Mouse (Mus musculus): ENCODE data around the gene Slamf9. TPM values are rescaled to one million over a fixed set of nuclear protein-coding genes. Genes with fewer than 3 reads are reported as not detected.

The Slamf9 gene
- total RNA-seq (2015; ENCODE audit: low replicate concordance) = 4.0 TPM in 1 of 2 replicates, not detected in the other
- 0.70 and 0.77 TPM in 2 replicates for total RNA-seq (2017; ENCODE audit: low replicate concordance)

DNA sequence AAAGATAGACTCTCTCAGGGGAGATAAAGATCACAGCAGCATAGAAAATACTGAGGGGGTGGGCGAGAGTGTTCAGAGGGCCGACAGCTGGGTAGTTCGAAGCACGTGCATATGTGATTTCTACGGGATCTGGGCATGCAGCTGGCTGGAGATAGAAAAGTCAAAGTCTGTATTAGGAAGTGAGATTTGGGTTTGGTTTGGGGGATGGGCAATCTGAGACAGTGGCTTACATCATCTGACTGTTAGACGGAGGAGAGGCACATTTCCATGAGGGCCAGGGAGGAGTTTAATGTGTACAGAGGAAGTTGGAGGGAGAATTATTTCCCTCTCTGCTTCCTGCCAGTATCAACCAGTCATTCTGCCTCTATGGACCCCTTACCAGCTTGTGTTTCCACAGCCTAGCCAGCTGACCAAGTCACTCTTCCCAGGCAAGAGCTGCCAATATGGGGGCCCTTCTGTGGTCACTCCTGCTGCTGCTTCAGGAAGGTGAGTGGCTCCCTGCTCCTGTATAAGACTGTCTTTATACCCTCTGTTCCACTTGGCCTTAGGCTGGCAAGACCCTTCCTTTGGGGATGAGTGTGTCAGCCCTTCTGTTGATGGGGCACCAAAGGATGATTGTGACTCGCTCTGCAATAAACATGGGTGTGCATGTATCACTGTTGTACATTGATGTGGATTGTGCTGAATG, at the start of gene Slamf9:
Slamf9 (plus strand) TSS at position 305 of the 688 bp plus-strand sequence.
- no peak for ATAC-seq (replicated peaks; ENCODE audit: low FRiP score, poor library complexity, severe bottlenecking)

DNA sequence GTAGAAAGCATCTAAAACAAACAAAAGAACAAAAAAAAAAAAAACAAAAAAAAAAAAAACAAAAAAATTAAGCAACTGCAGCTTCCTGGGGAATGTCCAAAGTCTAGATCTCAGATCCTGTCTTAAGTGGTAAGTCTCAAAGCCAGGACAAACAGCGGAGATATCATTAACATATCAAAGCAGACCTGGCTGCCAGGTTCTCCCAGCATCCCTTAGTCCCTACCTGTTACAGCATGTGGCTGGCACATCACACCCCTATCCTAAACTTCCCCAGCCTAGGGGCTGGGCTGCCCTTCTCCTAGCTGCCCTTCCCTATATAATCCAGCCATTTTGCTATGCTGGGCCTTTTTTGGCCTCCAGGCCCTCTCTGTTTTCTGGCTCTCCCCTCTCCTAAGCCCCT, 48.7 kb upstream of the Slamf9 start:
- ATAC-seq (replicated peaks; ENCODE audit: low FRiP score, poor library complexity, severe bottlenecking) = no peak

DNA sequence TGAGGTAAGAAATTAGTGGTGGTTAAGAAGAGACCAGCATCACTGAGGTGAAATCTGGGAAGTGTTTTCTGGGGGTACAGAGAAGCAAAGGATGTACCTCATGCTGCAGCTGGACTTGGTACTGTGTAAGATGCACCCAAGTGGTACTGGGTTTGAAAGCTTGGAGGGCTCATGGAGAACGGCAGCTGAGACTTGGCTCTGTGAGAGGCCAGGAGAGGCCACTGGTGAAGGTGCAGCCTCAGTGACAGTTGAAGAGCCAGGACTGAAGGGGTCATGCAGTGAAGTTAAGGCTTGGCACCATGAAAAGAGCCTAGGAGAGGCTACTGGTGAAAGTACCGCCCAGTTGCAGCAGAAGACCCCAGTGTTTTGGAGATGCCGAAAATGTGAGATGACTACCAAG, 47.3 kb upstream of the Slamf9 start:
- no peak for ATAC-seq (replicated peaks; ENCODE audit: low FRiP score, poor library complexity, severe bottlenecking)

DNA sequence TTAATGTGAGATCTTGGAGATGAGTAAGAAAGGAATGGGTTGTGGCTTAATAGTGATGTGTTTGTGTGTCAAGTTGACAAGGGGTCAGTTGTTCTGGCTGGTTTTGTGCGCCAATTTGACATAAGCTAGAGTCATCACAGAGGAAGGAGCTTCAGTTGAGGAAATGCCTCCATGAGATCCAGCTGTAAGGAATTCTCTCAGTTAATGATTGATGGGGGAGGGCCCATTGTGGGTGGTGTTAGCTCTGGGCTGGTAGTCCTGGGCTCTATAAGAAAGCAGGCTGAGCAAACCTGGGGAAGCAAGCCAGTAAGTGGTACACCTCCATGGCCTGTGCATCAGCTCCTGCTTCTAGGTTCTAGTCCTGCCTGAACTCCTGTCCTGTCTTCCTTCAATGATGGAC, 46.5 kb upstream of the Slamf9 start:
- ATAC-seq (replicated peaks; ENCODE audit: low FRiP score, poor library complexity, severe bottlenecking) = no peak

GRCm38 (mm10) chr1:172430731-172431220, 44.4 kb upstream of the Slamf9 start:
- no peak for ATAC-seq (replicated peaks; ENCODE audit: low FRiP score, poor library complexity, severe bottlenecking)

DNA sequence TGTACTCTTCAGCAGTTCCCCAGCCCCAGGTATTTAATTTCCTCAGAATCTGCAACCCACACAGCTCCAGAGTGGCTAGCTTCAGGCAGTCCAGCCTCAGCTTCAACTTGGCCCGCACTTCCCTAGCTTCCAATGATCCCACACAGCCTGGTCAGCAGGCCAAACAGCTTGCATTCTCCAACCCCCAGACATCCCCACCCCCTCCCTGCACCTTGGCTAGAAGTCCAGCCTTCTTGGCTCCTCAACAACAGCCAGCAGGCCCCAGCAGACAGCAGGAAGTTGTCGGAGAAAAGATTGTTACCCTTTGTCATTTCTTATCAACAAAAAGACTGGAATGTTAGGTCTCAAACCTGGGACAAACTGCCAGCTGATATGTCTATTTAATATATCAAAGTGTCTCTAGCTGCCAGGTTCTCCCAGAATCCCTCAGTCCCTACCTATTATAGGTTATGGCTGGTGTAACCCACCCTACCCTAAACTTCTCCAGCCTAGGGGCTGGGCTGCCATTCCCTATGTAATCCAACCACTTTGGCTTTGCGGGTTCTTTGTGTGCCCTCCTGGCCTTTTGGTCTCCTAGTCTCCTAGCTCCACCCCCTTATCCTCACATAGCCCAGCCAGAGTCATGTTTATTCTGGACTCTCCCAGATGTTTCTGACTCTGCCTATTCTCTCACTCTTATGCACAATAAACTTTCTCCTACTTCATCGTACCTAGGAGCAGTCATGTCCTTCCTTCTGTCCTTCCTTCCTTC, 43.1 kb upstream of the Slamf9 start:
- no peak for ATAC-seq (replicated peaks; ENCODE audit: low FRiP score, poor library complexity, severe bottlenecking)

DNA sequence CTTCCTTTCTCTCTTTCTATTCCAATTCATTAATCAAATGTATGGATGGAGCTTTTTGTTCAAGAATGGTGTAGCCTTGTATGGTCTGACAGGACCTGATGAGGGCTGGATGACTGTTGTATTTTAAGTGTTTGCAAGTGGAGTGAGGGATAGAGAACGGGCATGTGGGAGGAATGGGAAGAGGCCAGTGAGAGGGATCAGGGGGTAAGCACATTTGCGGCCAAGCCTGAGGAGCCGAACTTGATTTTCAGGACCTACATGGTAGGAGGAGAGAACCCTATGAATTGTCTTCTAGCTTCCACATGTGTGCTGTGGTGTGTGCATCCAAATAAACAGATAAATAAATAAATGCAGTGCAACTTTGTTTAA, 42.6 kb upstream of the Slamf9 start:
- ATAC-seq (replicated peaks; ENCODE audit: low FRiP score, poor library complexity, severe bottlenecking) = no peak

GRCm38 (mm10) chr1:172433012-172433850, 41.9 kb upstream of the Slamf9 start:
- ATAC-seq (replicated peaks; ENCODE audit: low FRiP score, poor library complexity, severe bottlenecking) = no peak

GRCm38 (mm10) chr1:172433851-172434165, 41.4 kb upstream of the Slamf9 start:
- no peak for ATAC-seq (replicated peaks; ENCODE audit: low FRiP score, poor library complexity, severe bottlenecking)

DNA sequence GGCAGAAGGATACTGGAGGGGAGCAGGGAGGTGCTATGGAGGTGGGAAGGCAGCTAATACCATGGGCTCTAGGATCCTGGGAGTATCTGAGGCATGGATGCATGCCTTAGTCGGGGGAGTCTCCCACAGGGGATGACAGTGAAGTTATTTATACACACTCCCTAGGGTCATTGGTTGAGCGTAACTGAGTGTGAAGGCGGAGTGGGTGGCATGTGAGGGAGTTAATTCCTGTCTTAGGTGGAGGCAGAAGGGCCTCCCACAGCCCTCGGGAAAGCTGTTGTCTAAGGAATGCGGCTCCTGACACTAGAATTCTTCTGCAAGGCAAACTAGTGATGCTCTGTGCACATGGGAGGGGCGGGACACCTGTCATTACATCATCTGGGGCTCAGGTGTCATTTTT, 38.4 kb upstream of the Slamf9 start:
- no peak for ATAC-seq (replicated peaks; ENCODE audit: low FRiP score, poor library complexity, severe bottlenecking)

GRCm38 (mm10) chr1:172438621-172439020, 36.5 kb upstream of the Slamf9 start:
- ATAC-seq (replicated peaks; ENCODE audit: low FRiP score, poor library complexity, severe bottlenecking) = no peak

GRCm38 (mm10) chr1:172440521-172440920, 34.6 kb upstream of the Slamf9 start:
- no peak for ATAC-seq (replicated peaks; ENCODE audit: low FRiP score, poor library complexity, severe bottlenecking)

- no peak for ATAC-seq (replicated peaks; ENCODE audit: low FRiP score, poor library complexity, severe bottlenecking)
Measured at GRCm38 (mm10) chr1:172441935-172442445, 33.2 kb upstream of the Slamf9 start.

DNA sequence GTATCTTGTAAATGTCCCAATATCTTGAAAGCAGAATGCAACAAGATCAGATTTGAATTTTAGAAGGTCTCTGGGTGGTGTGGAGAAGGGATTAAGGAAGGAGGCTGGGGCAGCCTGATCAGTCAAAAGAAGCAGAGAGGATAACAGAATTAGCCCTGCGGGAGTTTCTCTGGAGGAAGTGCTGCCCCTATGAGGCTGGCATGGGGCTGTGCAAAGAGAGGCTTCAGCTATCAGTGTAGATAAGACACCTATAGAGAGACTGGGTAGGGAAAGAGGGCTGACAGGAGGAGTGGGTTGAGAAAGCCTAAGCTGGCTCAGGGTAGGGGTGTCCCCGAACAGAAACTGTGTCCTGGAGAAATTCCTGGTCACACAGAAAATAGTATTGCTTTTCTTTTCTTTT, 24.9 kb upstream of the Slamf9 start:
- ATAC-seq (replicated peaks; ENCODE audit: low FRiP score, poor library complexity, severe bottlenecking) = no peak

DNA sequence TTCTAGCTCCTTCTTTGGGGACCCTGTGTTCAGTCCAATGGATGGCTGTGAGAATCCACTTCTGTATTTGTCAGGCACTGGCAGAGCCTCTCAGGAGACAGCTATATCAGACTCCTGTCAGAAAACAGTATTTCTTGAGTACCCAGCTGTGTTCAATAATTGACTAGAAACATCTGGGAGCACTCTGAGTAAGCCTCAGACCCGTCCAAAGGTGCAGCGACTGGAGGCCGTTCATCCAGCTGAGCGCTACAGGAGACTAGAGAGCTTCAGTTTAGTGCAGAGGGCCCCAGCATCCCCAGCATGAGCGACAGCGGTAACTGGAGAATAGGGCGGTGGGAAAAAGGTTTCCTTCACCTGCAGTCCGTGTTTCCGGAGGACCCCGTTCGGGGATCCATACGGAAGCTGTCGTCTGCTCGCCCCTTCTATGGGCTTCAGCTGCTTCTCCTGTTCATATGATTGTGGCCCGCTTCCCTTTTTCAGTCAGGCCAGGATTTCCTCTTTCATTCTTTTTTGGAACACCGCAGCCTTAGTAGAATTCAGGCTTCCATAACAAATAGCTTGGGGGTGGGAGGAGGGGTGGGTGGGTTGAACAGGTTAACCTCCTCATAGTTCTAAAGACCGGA, 24.2 kb upstream of the Slamf9 start:
- no peak for ATAC-seq (replicated peaks; ENCODE audit: low FRiP score, poor library complexity, severe bottlenecking)

GRCm38 (mm10) chr1:172452911-172453310, 22.2 kb upstream of the Slamf9 start:
- no peak for ATAC-seq (replicated peaks; ENCODE audit: low FRiP score, poor library complexity, severe bottlenecking)

DNA sequence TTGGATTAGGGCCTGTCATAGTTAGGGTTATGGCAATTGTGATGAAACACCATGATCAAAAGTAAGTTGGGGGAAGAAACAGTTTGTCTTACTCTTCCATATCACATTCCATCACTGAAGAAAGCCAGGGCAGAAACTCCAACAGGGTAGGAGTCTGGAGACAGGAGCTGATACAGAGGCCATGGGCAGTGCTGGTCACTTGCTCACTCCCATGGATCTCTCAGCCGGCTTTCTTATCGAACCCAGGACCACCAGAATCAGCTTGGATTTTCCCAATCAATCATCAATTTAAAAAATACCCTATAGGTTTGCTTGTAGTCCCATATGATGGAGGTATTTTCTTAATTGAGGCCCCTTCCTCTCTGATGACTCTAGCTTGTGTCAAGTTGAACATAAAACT, 21.3 kb upstream of the Slamf9 start:
- no peak for ATAC-seq (replicated peaks; ENCODE audit: low FRiP score, poor library complexity, severe bottlenecking)

- ATAC-seq (replicated peaks; ENCODE audit: low FRiP score, poor library complexity, severe bottlenecking) = no peak
Measured at GRCm38 (mm10) chr1:172455416-172455815, 19.7 kb upstream of the Slamf9 start.

DNA sequence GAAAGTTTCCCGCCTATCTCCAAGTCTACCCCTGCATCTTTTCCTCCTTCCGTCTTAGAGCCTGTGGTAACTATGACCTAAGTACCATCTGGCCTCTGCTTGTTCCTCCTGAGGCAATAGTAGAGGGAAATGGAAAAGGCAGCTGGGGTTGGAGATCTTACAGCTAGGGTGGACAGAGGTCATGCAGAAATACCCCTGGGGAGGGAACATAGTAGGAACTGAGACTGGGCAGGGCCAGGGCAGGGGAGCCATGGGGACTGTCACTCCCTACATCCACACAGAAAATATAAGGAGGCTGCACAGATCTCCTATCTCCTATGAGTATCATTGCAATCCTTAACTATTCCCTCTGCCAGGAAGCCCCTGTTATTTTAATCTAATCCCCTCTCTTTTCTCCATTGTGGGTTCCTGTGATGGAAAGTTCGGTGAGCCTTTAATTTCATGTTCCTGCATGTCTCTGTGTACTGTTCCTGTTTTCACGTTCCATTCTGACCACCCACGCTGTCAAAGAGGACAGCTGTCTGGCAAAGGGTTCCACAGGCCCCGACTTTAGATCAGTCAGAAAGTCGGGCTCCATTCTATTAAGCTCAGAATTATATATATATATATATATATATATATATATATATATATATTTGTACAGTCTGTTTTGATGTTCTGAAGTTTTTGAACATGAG, 19.0 kb upstream of the Slamf9 start:
- no peak for ATAC-seq (replicated peaks; ENCODE audit: low FRiP score, poor library complexity, severe bottlenecking)
